ENCODE assay signal across 25 mouse cellular contexts in the genomic region with DNA sequence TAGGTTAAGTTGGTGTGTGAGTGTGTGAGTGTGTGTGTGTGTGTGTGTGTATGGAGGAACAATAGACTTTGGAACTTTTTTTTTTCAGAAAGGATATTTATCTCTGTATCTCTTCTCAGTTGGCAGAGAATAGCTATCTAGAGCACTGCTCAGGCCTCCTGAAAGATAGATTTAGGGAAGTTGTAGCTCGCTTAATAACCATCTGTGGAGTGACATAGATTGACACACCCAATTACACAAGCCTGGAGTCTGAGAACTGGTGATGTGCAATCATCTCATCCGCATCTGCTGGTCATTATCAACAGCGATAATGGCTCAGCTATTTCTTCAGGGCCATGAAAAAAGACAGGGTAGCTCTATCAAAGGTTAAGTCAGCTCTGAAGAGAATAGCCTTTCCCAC. TPM values are rescaled to one million over a fixed set of nuclear protein-coding genes. Genes with fewer than 3 reads are reported as not detected.
A peak's percentile ranks its signal among the peaks of the same experiment; 100 is the strongest.
DNase-seq lines count a peak whose midpoint lies in the region; ATAC-seq and TF ChIP-seq lines count a peak whose summit lies in the region.
"Had no signal": no experiment of that assay in that cellular context is flagged by ENCODE, and none has a peak within 500 bp of the region (broad histone marks: within the 10 kb centered on the region; RNA-seq: fewer than 3 reads in every experiment).

No protein-coding gene starts in this region.

- WGBS in liver, embryonic 16.5 days (ENCODE audit: insufficient replicate concordance) = 13% methylated on average over 3 of the region's 3 CpGs
- WGBS in cerebellum, adult 2 months = 90% methylated on average over 3 of the region's 3 CpGs
- 64% methylated on average over 3 of the region's 3 CpGs for WGBS in heart, embryonic 11.5 days (ENCODE audit: insufficient replicate concordance)

- H3K9ac ChIP-seq in liver, embryonic 16.5 days (ENCODE audit: low read depth, low read length) = no peak overlapping the region
- no peak overlapping the region for H3K9ac ChIP-seq in heart, embryonic 11.5 days (ENCODE audit: low read depth, low read length)
- H3K9ac ChIP-seq: embryonic facial prominence, embryonic 15.5 days; hindbrain, embryonic 13.5 days had no signal

- H3K4me2 ChIP-seq in liver, embryonic 16.5 days (ENCODE audit: low read depth, low read length) = no peak overlapping the region
- no peak overlapping the region for H3K4me2 ChIP-seq in heart, embryonic 11.5 days
- H3K4me2 ChIP-seq: embryonic facial prominence, embryonic 15.5 days; hindbrain, embryonic 13.5 days; midbrain, embryonic 11.5 days had no signal

- TF ChIP-seq POLR2A in cerebellum, adult 2 months (IDR thresholded peaks at IDR 0.05; ENCODE audit: borderline replicate concordance, insufficient read depth, low read length) = no peak

- H3K27me3 ChIP-seq in liver, embryonic 16.5 days (ENCODE audit: control insufficient read depth, insufficient read depth, low read depth, low read length) = no peaks in the 10 kb centered on the region
- H3K27me3 ChIP-seq in cerebellum, adult 2 months (ENCODE audit: control insufficient read depth, insufficient read depth, low read length) = no peaks in the 10 kb centered on the region
- no peaks in the 10 kb centered on the region for H3K27me3 ChIP-seq in heart, embryonic 11.5 days (ENCODE audit: control insufficient read depth, insufficient read depth, low read length)
- H3K27me3 ChIP-seq: embryonic facial prominence, embryonic 15.5 days; hindbrain, embryonic 13.5 days; Patski had no signal

- DNase-seq in gastrocnemius, adult 2 months = no peak
- no peak for DNase-seq in gastrocnemius, postnatal 14 days
- no peak for DNase-seq in cerebellum, adult 2 months
- DNase-seq in kidney, postnatal 14 days = no peak
- DNase-seq: adrenal gland, adult 2 months; cerebellum, adult 18-20 months; cerebellum, postnatal 36 days; heart, adult 11 months; kidney, adult 2 months; kidney, postnatal 10 days; lung, adult 2 months; lung, postnatal 14 days; right cerebral cortex, postnatal 14 days; thymus, postnatal 14 days had no signal

- TF ChIP-seq CTCF in gastrocnemius, adult 2 months (IDR thresholded peaks at IDR 0.05) = no peak
- no peak for TF ChIP-seq CTCF in cerebellum, adult 2 months (IDR thresholded peaks at IDR 0.05; ENCODE audit: borderline replicate concordance, insufficient read depth, low read depth, low read length)

- peaks cover 52% of the 10 kb centered on the region for H3K4me1 ChIP-seq in liver, embryonic 16.5 days (ENCODE audit: control insufficient read depth, low read depth, low read length)
- H3K4me1 ChIP-seq in cerebellum, adult 2 months (ENCODE audit: control insufficient read depth, insufficient read depth, low read length) = peaks cover 2% of the 10 kb centered on the region; the same call in 1 of the 2 replicates
- H3K4me1 ChIP-seq in heart, embryonic 11.5 days (ENCODE audit: control insufficient read depth, insufficient read depth, low read length) = peaks cover 56% of the 10 kb centered on the region

- H3K27ac ChIP-seq in gastrocnemius, adult 2 months = peak overlapping the region; percentile 32; the same call in 1 of the 2 replicates
- H3K27ac ChIP-seq in liver, embryonic 16.5 days (ENCODE audit: low read length) = no peak overlapping the region
- H3K27ac ChIP-seq in cerebellum, adult 2 months (ENCODE audit: insufficient read depth, low read length) = no peak overlapping the region
- no peak overlapping the region for H3K27ac ChIP-seq in heart, embryonic 11.5 days (ENCODE audit: low read depth, low read length)
- H3K27ac ChIP-seq: hindbrain, embryonic 13.5 days; layer of hippocampus, adult 2 months had no signal

- peak; percentile 45 for ATAC-seq in common myeloid progenitor, adult 5-6 weeks (replicated peaks; ENCODE audit: low read depth, poor library complexity, severe bottlenecking)
- ATAC-seq in liver, embryonic 16.5 days (ENCODE audit: low read depth) = peak; percentile 70
- peak; percentile 76 for ATAC-seq in monocyte, adult 5-6 weeks (replicated peaks; ENCODE audit: insufficient number of reproducible peaks, low FRiP score, low TSS enrichment, poor library complexity, severe bottlenecking)
- ATAC-seq in heart, embryonic 11.5 days (replicated peaks; ENCODE audit: insufficient number of reproducible peaks, low FRiP score, low TSS enrichment) = no peak
- ATAC-seq: forebrain, embryonic 14.5 days; inflammation-experienced regulatory T-cells, adult 6 months; Patski had no signal

- H3K36me3 ChIP-seq in liver, embryonic 16.5 days (ENCODE audit: control insufficient read depth, insufficient read depth) = no peaks in the 10 kb centered on the region
- H3K36me3 ChIP-seq in heart, embryonic 11.5 days (ENCODE audit: control insufficient read depth, insufficient read depth, low read length) = no peaks in the 10 kb centered on the region
- H3K36me3 ChIP-seq: embryonic facial prominence, embryonic 15.5 days; hindbrain, embryonic 13.5 days had no signal

- intact Hi-C loops in gastrocnemius, adult 2 months (cut with DNase I) = no loop called here
- intact Hi-C loops in gastrocnemius, postnatal 14 days (cut with DNase I; ENCODE audit: low total_unique reads) = no loop called here

- H3K4me3 ChIP-seq in gastrocnemius, adult 2 months = no peak overlapping the region
- no peak overlapping the region for H3K4me3 ChIP-seq in liver, embryonic 16.5 days (ENCODE audit: low read depth, low read length)
- H3K4me3 ChIP-seq in cerebellum, adult 2 months (replicated peaks; ENCODE audit: insufficient read depth, low read depth, low read length) = no peak overlapping the region
- H3K4me3 ChIP-seq in heart, embryonic 11.5 days (ENCODE audit: low read depth, low read length) = no peak overlapping the region
- H3K4me3 ChIP-seq: embryonic facial prominence, embryonic 15.5 days; hindbrain, embryonic 13.5 days; layer of hippocampus, adult 2 months had no signal

- no peaks in the 10 kb centered on the region for H3K9me3 ChIP-seq in liver, embryonic 16.5 days (replicated peaks; ENCODE audit: control insufficient read depth, low read length)
- H3K9me3 ChIP-seq in heart, embryonic 11.5 days (replicated peaks; ENCODE audit: control insufficient read depth, low read length) = no peaks in the 10 kb centered on the region
- H3K9me3 ChIP-seq: embryonic facial prominence, embryonic 15.5 days; hindbrain, embryonic 13.5 days had no signal

RNA-seq across cellular contexts. Expression of gene Notch2, which starts 18.9 kb away (rescaled TPM):
- total RNA-seq in gastrocnemius, adult 2 months (2021) = 10 to 100 TPM in 1 of 2 experiments, 1 to 10 TPM in 1; 8.7 to 10.3 TPM
- total RNA-seq in gastrocnemius, postnatal 14 days (2021) = 10 to 100 TPM; 19.0 to 21.1 TPM
- 41.1 and 48.9 TPM in 2 replicates for total RNA-seq in common myeloid progenitor, adult 5-6 weeks (2017)
- polyA plus RNA-seq in liver, embryonic 16.5 days (2015; fragmentation: Nextera tagmentation; extraction: Ambion mirVana) = 7.2 and 7.9 TPM in 2 replicates
- total RNA-seq in monocyte, adult 5-6 weeks (2017) = 127 to 158 TPM (median 135 TPM) in 3 replicates
- polyA plus RNA-seq in cerebellum, adult 2 months (2012; rRNA removed) = 5.1 and 6.0 TPM in 2 replicates
- 12.5 and 13.4 TPM in 2 replicates for polyA plus RNA-seq in heart, embryonic 11.5 days (2014; fragmentation: Nextera tagmentation; extraction: Ambion mirVana)
